Mouse (Mus musculus): ENCODE measurements at regions not wholly inside any gene's neighbourhood (a gene's known extent, or its start where the extent isn't known, plus 50 kb on each side); places are given as distances from the start of the nearest gene placed in this dataset.

GRCm38 (mm10) chr10:23534636-23535035, 184.1 kb upstream of the Eya4 start:
- TF ChIP-seq POLR2A (IDR thresholded peaks at IDR 0.05; ENCODE audit: low read depth, low read length) (no peak), CTCF (conservative IDR thresholded peaks at IDR 0.05; ENCODE audit: insufficient read depth, insufficient read length, low read depth, low read length) (no peak)
